Mouse (Mus musculus) CH12.LX (cell line): ENCODE measurements around the gene Prkcb. TPM values are rescaled to one million over a fixed set of nuclear protein-coding genes. Genes with fewer than 3 reads are reported as not detected.
A peak's percentile ranks its signal among the peaks of the same experiment; 100 is the strongest.

ENCODE experiments used
- DNase-seq: peaks from one replicate; pipeline ENCODE4 v3.0.0-alpha.2; 2013; ENCODE audit errors: extremely low read depth
- H3K27ac ChIP-seq: 2 replicates; pipeline ENCODE4 v1.5.1; 2012; ENCODE audit warnings: low read depth, mild to moderate bottlenecking, control low read depth, moderate library complexity; ENCODE audit not compliant: insufficient read depth
- H3K27me3 ChIP-seq: replicated peaks from 2 replicates; pipeline ENCODE3; 2012; ENCODE audit warnings: inconsistent platforms
- H3K36me3 ChIP-seq, 2 experiments: replicated peaks in 1 of 2; 2 replicates each; pipeline versions ENCODE3 to v1.6.1; 2012; ENCODE audit warnings: inconsistent platforms in 1 of 2, low read length in 1 of 2, mild to moderate bottlenecking in 1 of 2, mixed read lengths in 1 of 2, moderate library complexity in 1 of 2; ENCODE audit not compliant: control insufficient read depth in 1 of 2, insufficient read depth in 1 of 2
- H3K4me1 ChIP-seq, 2 experiments: 2 replicates each; pipeline ENCODE4 v1.6.1; 2012; ENCODE audit warnings: inconsistent platforms in 1 of 2, moderate library complexity in 1 of 2; ENCODE audit not compliant: insufficient read depth in 2 of 2, control insufficient read depth in 1 of 2
- H3K4me2 ChIP-seq: 2 replicates; pipeline ENCODE4 v1.6.1; 2012; ENCODE audit warnings: low read depth, mild to moderate bottlenecking, control low read depth; ENCODE audit not compliant: poor library complexity, insufficient read depth, severe bottlenecking
- H3K4me3 ChIP-seq, 3 experiments: fragments of 150-350 bp in 1 of 3; sonication (generic) in 1 of 3; replicated peaks in 1 of 3; 2 replicates each; pipeline versions ENCODE3 to v1.5.1; 2011 to 2012; ENCODE audit warnings: low read depth in 2 of 3, low read length in 2 of 3, mild to moderate bottlenecking in 2 of 3, moderate library complexity in 2 of 3, control low read depth in 1 of 3, improper control_type of control experiment in 1 of 3, inconsistent platforms in 1 of 3, mixed read lengths in 1 of 3; ENCODE audit not compliant: poor library complexity in 1 of 3
- H3K79me2 ChIP-seq: replicated peaks from 2 replicates; pipeline ENCODE4 v1.6.1; 2012; ENCODE audit warnings: mild to moderate bottlenecking, moderate library complexity; ENCODE audit not compliant: control insufficient read depth, poor library complexity, insufficient read depth, severe bottlenecking; ENCODE audit errors: extremely low read depth
- H3K9ac ChIP-seq: 2 replicates; pipeline ENCODE4 v1.6.1; 2012; ENCODE audit warnings: low read depth, mild to moderate bottlenecking, control low read depth, moderate library complexity; ENCODE audit not compliant: insufficient read depth
- H3K9me3 ChIP-seq: replicated peaks from 2 replicates; pipeline ENCODE3; 2012; ENCODE audit warnings: low read length, inconsistent platforms, mixed read lengths
- BHLHE40 ChIP-seq: IDR thresholded peaks from 2 replicates; pipeline ENCODE4 v1.6.1; 2011; ENCODE audit warnings: mild to moderate bottlenecking, low read depth, low read length, improper control_type of control experiment
- CHD2 ChIP-seq: IDR thresholded peaks from 2 replicates; pipeline ENCODE4 v1.6.1; 2011; ENCODE audit warnings: low read length, improper control_type of control experiment
- CTCF ChIP-seq, 2 experiments: IDR thresholded peaks in 1 of 2; conservative IDR thresholded peaks in 1 of 2; 2 replicates each; pipeline ENCODE4 v1.5.1; 2011 to 2012; ENCODE audit warnings: low read depth in 2 of 2, low read length in 2 of 2, improper control_type of control experiment in 1 of 2, inconsistent platforms in 1 of 2, mild to moderate bottlenecking in 1 of 2, moderate library complexity in 1 of 2
- E2F4 ChIP-seq: IDR thresholded peaks from 2 replicates; pipeline ENCODE4 v1.6.1; 2011; ENCODE audit warnings: low read depth, low read length, improper control_type of control experiment; ENCODE audit not compliant: insufficient replicate concordance
- ELF1 ChIP-seq: IDR thresholded peaks from 2 replicates; pipeline ENCODE4 v1.6.1; 2014; ENCODE audit warnings: low read depth, mild to moderate bottlenecking, inconsistent platforms, low read length, improper control_type of control experiment
- EP300 ChIP-seq: IDR thresholded peaks from 2 replicates; pipeline ENCODE4 v1.6.1; 2011; ENCODE audit warnings: low read length, improper control_type of control experiment
- ETS1 ChIP-seq: conservative IDR thresholded peaks from 2 replicates; pipeline ENCODE4 v1.6.1; 2012; ENCODE audit warnings: low read depth, mild to moderate bottlenecking, inconsistent platforms, low read length, improper control_type of control experiment, moderate library complexity
- HCFC1 ChIP-seq: IDR thresholded peaks from 2 replicates; pipeline ENCODE4 v1.6.1; 2012; ENCODE audit warnings: low read depth, mild to moderate bottlenecking, inconsistent platforms, low read length, improper control_type of control experiment
- IRF4 ChIP-seq: IDR thresholded peaks from 2 replicates; pipeline ENCODE4 v1.6.1; 2014; ENCODE audit warnings: low read depth, mild to moderate bottlenecking, inconsistent platforms, low read length, improper control_type of control experiment
- JUN ChIP-seq: IDR thresholded peaks from 2 replicates; pipeline ENCODE4 v1.6.1; 2011; ENCODE audit warnings: low read depth, mild to moderate bottlenecking, low read length, improper control_type of control experiment, moderate library complexity; ENCODE audit not compliant: insufficient read depth
- JUND ChIP-seq: conservative IDR thresholded peaks from 2 replicates; pipeline ENCODE4 v1.6.1; 2011; ENCODE audit warnings: low read depth, low read length, improper control_type of control experiment
- KAT2A ChIP-seq: IDR thresholded peaks from 2 replicates; pipeline ENCODE4 v1.6.1; 2012; ENCODE audit warnings: low read length, improper control_type of control experiment, inconsistent platforms; ENCODE audit not compliant: insufficient replicate concordance
- MAFK ChIP-seq: IDR thresholded peaks from 2 replicates; pipeline ENCODE4 v1.6.1; 2011; ENCODE audit warnings: low read length, improper control_type of control experiment; ENCODE audit not compliant: insufficient replicate concordance
- MAX ChIP-seq: IDR thresholded peaks from 2 replicates; pipeline ENCODE4 v1.6.1; 2011; ENCODE audit warnings: low read length, improper control_type of control experiment
- MAZ ChIP-seq: IDR thresholded peaks from 2 replicates; pipeline ENCODE4 v1.6.1; 2012; ENCODE audit warnings: low read depth, mild to moderate bottlenecking, inconsistent platforms, low read length, improper control_type of control experiment, moderate library complexity
- MEF2A ChIP-seq: IDR thresholded peaks from 2 replicates; pipeline ENCODE4 v1.6.1; 2014; ENCODE audit warnings: low read depth, mild to moderate bottlenecking, inconsistent platforms, low read length, improper control_type of control experiment, borderline replicate concordance
- MXI1 ChIP-seq: IDR thresholded peaks from 2 replicates; pipeline ENCODE4 v1.6.1; 2011; ENCODE audit warnings: mild to moderate bottlenecking, low read depth, low read length, improper control_type of control experiment
- MYC ChIP-seq: IDR thresholded peaks from 2 replicates; pipeline ENCODE4 v1.6.1; 2011; ENCODE audit warnings: low read depth, mild to moderate bottlenecking, improper control_type of control experiment, low read length
- NELFE ChIP-seq: IDR thresholded peaks from 2 replicates; pipeline ENCODE4 v1.6.1; 2011; ENCODE audit warnings: low read depth, low read length, improper control_type of control experiment
- NRF1 ChIP-seq: IDR thresholded peaks from 2 replicates; pipeline ENCODE4 v1.6.1; 2014; ENCODE audit warnings: low read depth, mild to moderate bottlenecking, inconsistent platforms, low read length, improper control_type of control experiment, moderate library complexity
- POLR2A ChIP-seq: IDR thresholded peaks from 2 replicates; pipeline ENCODE4 v1.6.1; 2011; ENCODE audit warnings: low read depth, mild to moderate bottlenecking, improper control_type of control experiment, low read length
- POLR2AphosphoS2 ChIP-seq: IDR thresholded peaks from 2 replicates; pipeline ENCODE4 v1.6.1; 2011; ENCODE audit warnings: low read depth, low read length, improper control_type of control experiment
- RCOR1 ChIP-seq: conservative IDR thresholded peaks from 2 replicates; pipeline ENCODE4 v1.6.1; 2012; ENCODE audit warnings: low read depth, mild to moderate bottlenecking, inconsistent platforms, low read length, improper control_type of control experiment
- SIN3A ChIP-seq: IDR thresholded peaks from 2 replicates; pipeline ENCODE4 v1.6.1; 2012; ENCODE audit warnings: low read length, improper control_type of control experiment, inconsistent platforms
- SMC3 ChIP-seq: IDR thresholded peaks from 2 replicates; pipeline ENCODE4 v1.6.1; 2011; ENCODE audit warnings: low read depth, low read length, improper control_type of control experiment
- TBP ChIP-seq: conservative IDR thresholded peaks from 2 replicates; pipeline ENCODE4 v1.6.1; 2011; ENCODE audit warnings: low read depth, low read length, improper control_type of control experiment
- TCF12 ChIP-seq: IDR thresholded peaks from 2 replicates; pipeline ENCODE4 v1.6.1; 2014; ENCODE audit warnings: low read depth, mild to moderate bottlenecking, inconsistent platforms, low read length, improper control_type of control experiment
- USF2 ChIP-seq: conservative IDR thresholded peaks from 2 replicates; pipeline ENCODE4 v1.6.1; 2011; ENCODE audit warnings: low read depth, low read length, improper control_type of control experiment
- ZC3H11A ChIP-seq: IDR thresholded peaks from 2 replicates; pipeline ENCODE4 v1.6.1; 2012; ENCODE audit warnings: low read depth, mild to moderate bottlenecking, inconsistent platforms, low read length, improper control_type of control experiment
- ZKSCAN1 ChIP-seq: IDR thresholded peaks from 2 replicates; pipeline ENCODE4 v1.6.1; 2012; ENCODE audit warnings: low read depth, inconsistent platforms, low read length, improper control_type of control experiment, borderline replicate concordance
- dilution Hi-C: fragments of 300-500 bp; cut with MboI; formaldehyde crosslinking; loops from 2 replicates; pipeline ENCODE4 v1.14.3; 2020; ENCODE audit warnings: low sequenced_read_pairs; ENCODE audit not compliant: extremely low pct_unique_long_range_greater_than_20kb, extremely low pct_ligation_motif_present
- in situ Hi-C: fragments of 300-500 bp; cut with MboI; formaldehyde crosslinking; loops from 3 replicates; pipeline ENCODE4 v1.14.3; 2019; ENCODE audit warnings: low sequenced_read_pairs, low pct_ligation_motif_present, low pct_unique_long_range_greater_than_20kb, mixed read lengths
- polyA plus RNA-seq: library from polyadenylated mRNA; unstranded; fragments of >175 nt; gene quantifications from 2 replicates; pipeline ENCODE4 v1.2.1, GENCODE M21; 2012; ENCODE audit warnings: low read depth; ENCODE audit not compliant: insufficient read length
- total RNA-seq, 2 experiments: library from RNA; depleted of rRNA; stranded (reverse); fragments of 300-350 nt in 1 of 2; fragments of >200 nt in 1 of 2; gene quantifications; 2 replicates each; pipeline ENCODE4 v1.2.3; 2012 to 2014

Prkcb gene
- total and polyA plus RNA-seq, 3 experiments: 323 to 463 (median 337) TPM

DNA sequence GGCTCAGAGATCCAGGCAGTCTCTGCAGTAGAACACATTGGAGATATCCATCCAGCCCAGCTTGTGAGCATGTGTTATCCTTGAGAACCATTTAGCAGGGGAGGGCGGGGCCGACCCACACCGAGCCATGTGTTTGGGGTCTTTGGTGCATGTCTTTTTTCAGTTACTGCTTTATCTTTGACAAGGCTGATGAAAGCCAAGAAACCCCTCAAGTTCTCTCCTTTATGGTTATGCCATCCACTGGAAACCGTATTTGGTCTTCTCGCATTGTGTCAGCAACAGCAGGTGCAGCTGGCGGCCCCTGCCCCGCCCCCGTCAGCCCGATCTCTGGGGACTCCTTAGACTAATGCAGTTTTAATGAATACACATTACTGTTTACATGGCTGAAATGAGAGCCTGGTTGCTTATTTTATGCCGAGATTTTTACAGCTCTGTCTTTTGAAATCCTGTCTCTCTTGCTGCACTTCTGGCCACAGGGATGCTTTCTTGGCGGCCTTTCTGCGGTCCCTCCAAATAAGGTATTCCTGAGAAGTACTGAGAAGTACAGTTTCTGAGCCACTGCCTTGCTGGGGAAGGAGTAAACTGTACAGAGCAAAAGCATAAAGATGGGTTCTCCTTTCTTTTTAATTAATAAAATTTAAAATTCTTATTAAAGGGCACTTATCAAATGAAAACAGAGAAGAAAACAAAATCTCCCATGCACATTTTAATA is 64.2 kb downstream of the Prkcb start:
- dilution Hi-C loops: no loop called here
- H3K27ac ChIP-seq: peak overlapping the region; percentile 90

GRCm38 (mm10) chr7:122353329-122353728 is 64.8 kb downstream of the Prkcb start:
- Histone ChIP-seq H3K4me2 (no peak overlapping the region), H3K79me2 (peaks cover 94% of the 10 kb centered on the region), H3K27me3 (no peaks in the 10 kb centered on the region), H3K36me3 (peaks cover 12 to 67% of the 10 kb centered on the region in 2 experiments), H3K4me1 (peaks cover 39 to 97% of the 10 kb centered on the region in 2 experiments), H3K4me3 (no peak overlapping the region), H3K9ac (no peak overlapping the region), H3K9me3 (no peaks in the 10 kb centered on the region), H3K27ac (no peak overlapping the region)
- in situ Hi-C loops: no loop called here
- dilution Hi-C loops: no loop called here
- DNase-seq: no peak
- TF ChIP-seq SMC3: no peak
- TF ChIP-seq BHLHE40: no peak
- no peak for TF ChIP-seq CHD2
- TF ChIP-seq MAFK: no peak

More for the DNA sequence above, 64.2 kb downstream of the Prkcb start:
- H3K4me1 ChIP-seq: peaks cover 45 to 97% of the 10 kb centered on the region in 2 experiments
- TF ChIP-seq CTCF (conservative IDR thresholded peaks at IDR 0.05 in 1 of 2, IDR thresholded peaks at IDR 0.05 in 1 of 2; ENCODE audit: low read depth in 2 of 2, low read length in 2 of 2) (no peak), MAFK (peak; percentile 56), E2F4 (no peak), SMC3 (peak; percentile 19), JUN (peak; percentile 50), POLR2AphosphoS2 (no peak), MEF2A (peak; percentile 84), ZC3H11A (no peak), IRF4 (peak; percentile 91), ZKSCAN1 (no peak), EP300 (peak; percentile 90), MAX (peak; percentile 83), TBP (no peak), POLR2A (peak; percentile 41), MAZ (peak; percentile 81; the same call in 1 of the 2 replicates), NELFE (peak; percentile 40; the same call in 1 of the 2 replicates), NRF1 (no peak), TCF12 (peak; percentile 94), RCOR1 (peak; percentile 88), BHLHE40 (peak; percentile 76), CHD2 (peak; percentile 86), SIN3A (peak; percentile 90), MYC (peak; percentile 84), MXI1 (peak; percentile 78), USF2 (no peak), JUND (peak; percentile 65), KAT2A (0 out of 2 replicates have a peak, but pooled peaks have one; percentile 40), ELF1 (peak; percentile 44; the same call in 1 of the 2 replicates), HCFC1 (peak; percentile 33; the same call in 1 of the 2 replicates), ETS1 (peak; percentile 87)
- TF ChIP-seq, all 38 proteins: peak for 22
- Histone ChIP-seq H3K9ac (no peak overlapping the region), H3K4me2 (peak overlapping the region; percentile 88), H3K36me3 (peaks cover 13 to 67% of the 10 kb centered on the region in 2 experiments), H3K9me3 (no peaks in the 10 kb centered on the region), H3K4me3 (no peak overlapping the region), H3K27me3 (no peaks in the 10 kb centered on the region), H3K79me2 (peaks cover 94% of the 10 kb centered on the region)
- DNase-seq: peak; percentile 83
- in situ Hi-C loops: no loop called here
